Mouse (Mus musculus) embryonic fibroblast, embryonic 13.5 days (primary cell): ENCODE measurements at regions not wholly inside any gene's neighbourhood (a gene's known extent, or its start where the extent isn't known, plus 50 kb on each side); places are given as distances from the start of the nearest gene placed in this dataset.

Source experiments
- CTCF ChIP-seq: IDR thresholded peaks from 2 replicates; pipeline ENCODE4 v1.5.1; 2011; ENCODE audit warnings: mild to moderate bottlenecking, control low read depth, low read length, moderate library complexity, borderline replicate concordance; ENCODE audit not compliant: insufficient read depth
- POLR2A ChIP-seq: IDR thresholded peaks from 2 replicates; pipeline ENCODE4 v1.6.1; 2011; ENCODE audit warnings: low read depth, mild to moderate bottlenecking, control low read depth, low read length, moderate library complexity

- TF ChIP-seq CTCF (no peak), POLR2A (no peak)
These were observed 378.5 kb upstream of the Meis2 start for GRCm38 (mm10) chr2:116444163-116444562.
